Mouse (Mus musculus) cortical plate, adult 2 months (tissue): ENCODE measurements at regions not wholly inside any gene's neighbourhood (a gene's known extent, or its start where the extent isn't known, plus 50 kb on each side); places are given as distances from the start of the nearest gene placed in this dataset.

Experiments used
- CTCF ChIP-seq: fragments of 200-500 bp; IDR thresholded peaks from 2 replicates; pipeline ENCODE4 v1.5.1; 2011; ENCODE audit warnings: mild to moderate bottlenecking, control low read depth, low read length; ENCODE audit not compliant: insufficient read depth; ENCODE audit errors: extremely low read depth
- POLR2A ChIP-seq: fragments of 200-500 bp; IDR thresholded peaks from 2 replicates; pipeline ENCODE4 v1.6.1; 2011; ENCODE audit warnings: mild to moderate bottlenecking, low read length, control low read depth; ENCODE audit not compliant: insufficient read depth; ENCODE audit errors: extremely low read depth

DNA sequence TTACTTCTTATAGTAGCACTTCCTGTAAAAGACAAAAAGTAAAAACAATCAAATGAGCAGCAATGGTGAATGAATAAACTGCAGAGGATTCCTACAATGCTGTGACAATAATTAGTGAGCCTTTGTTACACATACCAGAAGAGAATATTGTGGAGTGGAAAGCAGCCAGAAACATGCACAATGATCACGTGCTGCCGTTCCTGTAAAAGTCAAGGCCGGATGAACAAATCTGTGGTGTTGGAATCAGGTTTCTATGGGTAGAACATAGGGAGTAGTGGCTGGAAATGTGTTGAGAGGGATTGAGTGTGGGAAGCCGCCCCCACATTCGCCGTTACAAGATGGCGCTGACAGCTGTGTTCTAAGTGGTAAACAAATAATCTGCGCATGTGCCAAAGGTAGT is 112.3 kb upstream of the Prdm1 start:
- TF ChIP-seq POLR2A: no peak
- TF ChIP-seq CTCF: no peak
